Mouse (Mus musculus): ENCODE measurements around the gene Gm21885. TPM values are rescaled to one million over a fixed set of nuclear protein-coding genes. Genes with fewer than 3 reads are reported as not detected.
A peak's percentile ranks its signal among the peaks of the same experiment; 100 is the strongest.

Gm21885 gene
- polyA plus RNA-seq, 1 experiment from 2014 or later, result 6.4 TPM

GRCm38 (mm10) chr11:94322636-94323035 lies 41.0 kb downstream of the Gm21885 start:
- H3K27me3 ChIP-seq (replicated peaks), result no peaks in the 10 kb centered on the region
- no peak for ATAC-seq (ENCODE audit: insufficient read depth, low FRiP score, low read depth)
- H3K27ac ChIP-seq, result peak overlapping the region; percentile 98
- peak overlapping the region; percentile 63 for H3K4me2 ChIP-seq
- WGBS, result 27% methylated on average over 5 of the region's 5 CpGs
- H3K4me1 ChIP-seq, result peaks cover 20% of the 10 kb centered on the region
- H3K9ac ChIP-seq, result peak overlapping the region; percentile 96; the same call in 1 of the 2 replicates
- H3K36me3 ChIP-seq, result 0 out of 2 replicates have a peak, but pooled peaks cover 4% of the 10 kb centered on the region
- H3K4me3 ChIP-seq (replicated peaks), result peak overlapping the region; percentile 95
- no peaks in the 10 kb centered on the region for H3K9me3 ChIP-seq

- Histone ChIP-seq H3K4me3 (replicated peaks) (no peak overlapping the region), H3K4me2 (no peak overlapping the region), H3K27me3 (replicated peaks) (no peaks in the 10 kb centered on the region), H3K9me3 (no peaks in the 10 kb centered on the region), H3K9ac (no peak overlapping the region), H3K4me1 (peaks cover 19% of the 10 kb centered on the region), H3K27ac (peak overlapping the region; percentile 98), H3K36me3 (0 out of 2 replicates have a peak, but pooled peaks cover 4% of the 10 kb centered on the region)
- WGBS, result 55% methylated on average over 5 of the region's 5 CpGs
- ATAC-seq (ENCODE audit: insufficient read depth, low FRiP score, low read depth), result no peak
These were observed 41.7 kb downstream of the Gm21885 start for GRCm38 (mm10) chr11:94323271-94323925.

- Histone ChIP-seq H3K36me3 (no peaks in the 10 kb centered on the region), H3K9ac (no peak overlapping the region), H3K27ac (no peak overlapping the region), H3K4me2 (no peak overlapping the region), H3K4me1 (peaks cover 19% of the 10 kb centered on the region), H3K27me3 (replicated peaks) (no peaks in the 10 kb centered on the region), H3K4me3 (replicated peaks) (no peak overlapping the region), H3K9me3 (no peaks in the 10 kb centered on the region)
- ATAC-seq (ENCODE audit: insufficient read depth, low FRiP score, low read depth), result no peak
- WGBS, result 87% methylated on average over 5 of the region's 5 CpGs
These were observed 42.9 kb downstream of the Gm21885 start for GRCm38 (mm10) chr11:94324618-94325017.

- no peaks in the 10 kb centered on the region for H3K27me3 ChIP-seq (replicated peaks)
- peak overlapping the region; percentile 69 for H3K4me2 ChIP-seq
- no peaks in the 10 kb centered on the region for H3K9me3 ChIP-seq
- peak overlapping the region; percentile 98 for H3K27ac ChIP-seq
- H3K9ac ChIP-seq, result no peak overlapping the region
- peaks cover 28% of the 10 kb centered on the region for H3K4me1 ChIP-seq
- H3K4me3 ChIP-seq (replicated peaks), result peak overlapping the region; percentile 71; the same call in 1 of the 2 replicates
- 7% methylated on average over 10 of the region's 10 CpGs for WGBS
- no peak for ATAC-seq (ENCODE audit: insufficient read depth, low FRiP score, low read depth)
- no peaks in the 10 kb centered on the region for H3K36me3 ChIP-seq
These were observed 45.3 kb downstream of the Gm21885 start for GRCm38 (mm10) chr11:94326961-94327411.

GRCm38 (mm10) chr11:94327693-94328643 lies 46.3 kb downstream of the Gm21885 start, which contains the start of gene Ankrd40:
Gene Ankrd40 (plus strand): TSS chr11:94328001.
- H3K4me3 ChIP-seq (replicated peaks), result peak within 1 kb of the TSS; percentile 71
- H3K4me2 ChIP-seq, result peak within 1 kb of the TSS; percentile 69
- H3K9ac ChIP-seq, result peak within 1 kb of the TSS; percentile 84
- peak; percentile 87 for ATAC-seq (ENCODE audit: insufficient read depth, low FRiP score, low read depth)
- no peaks in the 10 kb centered on the region for H3K36me3 ChIP-seq
- H3K27me3 ChIP-seq (replicated peaks), result no peaks in the 10 kb centered on the region
- WGBS, result under 1% methylated on average over 66 of the region's 78 CpGs
- peaks cover 22% of the 10 kb centered on the region for H3K4me1 ChIP-seq
- H3K27ac ChIP-seq, result peak within 1 kb of the TSS; percentile 98
- H3K9me3 ChIP-seq, result no peaks in the 10 kb centered on the region

- WGBS, result 2% methylated on average over 10 of the region's 10 CpGs
- Histone ChIP-seq H3K27me3 (replicated peaks) (no peaks in the 10 kb centered on the region), H3K4me1 (peaks cover 20% of the 10 kb centered on the region), H3K27ac (peak overlapping the region; percentile 98), H3K9ac (peak overlapping the region; percentile 84; the same call in 1 of the 2 replicates), H3K4me2 (peak overlapping the region; percentile 69), H3K36me3 (no peaks in the 10 kb centered on the region), H3K4me3 (replicated peaks) (peak overlapping the region; percentile 71), H3K9me3 (no peaks in the 10 kb centered on the region)
- ATAC-seq (ENCODE audit: insufficient read depth, low FRiP score, low read depth), result no peak
These were observed 47.0 kb downstream of the Gm21885 start for GRCm38 (mm10) chr11:94328644-94329025.

GRCm38 (mm10) chr11:94329270-94329891 lies 47.7 kb downstream of the Gm21885 start:
- H3K27ac ChIP-seq, result no peak overlapping the region
- H3K27me3 ChIP-seq (replicated peaks), result no peaks in the 10 kb centered on the region
- no peak overlapping the region for H3K4me3 ChIP-seq (replicated peaks)
- 43% methylated on average over 4 of the region's 4 CpGs for WGBS
- H3K4me1 ChIP-seq, result peaks cover 21% of the 10 kb centered on the region
- no peaks in the 10 kb centered on the region for H3K9me3 ChIP-seq
- H3K36me3 ChIP-seq, result peaks cover 2% of the 10 kb centered on the region; the same call in 1 of the 2 replicates
- no peak for ATAC-seq (ENCODE audit: insufficient read depth, low FRiP score, low read depth)
- no peak overlapping the region for H3K9ac ChIP-seq
- peak overlapping the region; percentile 69; the same call in 1 of the 2 replicates for H3K4me2 ChIP-seq

GRCm38 (mm10) chr11:94330211-94330610 lies 48.5 kb downstream of the Gm21885 start:
- no peaks in the 10 kb centered on the region for H3K9me3 ChIP-seq
- WGBS, result 95% methylated on average over 3 of the region's 3 CpGs
- H3K4me2 ChIP-seq, result no peak overlapping the region
- peaks cover 7% of the 10 kb centered on the region; the same call in 1 of the 2 replicates for H3K36me3 ChIP-seq
- H3K27ac ChIP-seq, result peak overlapping the region; percentile 24; the same call in 1 of the 2 replicates
- no peak overlapping the region for H3K4me3 ChIP-seq (replicated peaks)
- H3K4me1 ChIP-seq, result peaks cover 22% of the 10 kb centered on the region
- no peaks in the 10 kb centered on the region for H3K27me3 ChIP-seq (replicated peaks)
- H3K9ac ChIP-seq, result no peak overlapping the region
- no peak for ATAC-seq (ENCODE audit: insufficient read depth, low FRiP score, low read depth)

GRCm38 (mm10) chr11:94332726-94333125 lies 51.1 kb downstream of the Gm21885 start:
- Histone ChIP-seq H3K27me3 (replicated peaks) (no peaks in the 10 kb centered on the region), H3K4me1 (0 out of 2 replicates have a peak, but pooled peaks cover 14% of the 10 kb centered on the region), H3K36me3 (peaks cover 11% of the 10 kb centered on the region), H3K27ac (no peak overlapping the region), H3K9me3 (no peaks in the 10 kb centered on the region), H3K4me2 (no peak overlapping the region), H3K9ac (no peak overlapping the region), H3K4me3 (replicated peaks) (no peak overlapping the region)
- WGBS, result 75% methylated on average over 6 of the region's 6 CpGs
- ATAC-seq (ENCODE audit: insufficient read depth, low FRiP score, low read depth), result no peak

GRCm38 (mm10) chr11:94334386-94334968 lies 52.8 kb downstream of the Gm21885 start:
- Histone ChIP-seq H3K9me3 (no peaks in the 10 kb centered on the region), H3K4me1 (0 out of 2 replicates have a peak, but pooled peaks cover 12% of the 10 kb centered on the region), H3K27ac (no peak overlapping the region), H3K4me3 (replicated peaks) (no peak overlapping the region), H3K4me2 (no peak overlapping the region), H3K9ac (no peak overlapping the region), H3K36me3 (peaks cover 21% of the 10 kb centered on the region), H3K27me3 (replicated peaks) (no peaks in the 10 kb centered on the region)
- peak; percentile 79; the same call in 1 of the 2 replicates for ATAC-seq (ENCODE audit: insufficient read depth, low FRiP score, low read depth)
- WGBS, result 87% methylated on average over 8 of the region's 8 CpGs
